Mouse (Mus musculus): Measurements from ENCODE around the gene Aplnr. TPM values are rescaled to one million over a fixed set of nuclear protein-coding genes. Genes with fewer than 3 reads are reported as not detected.

Aplnr gene
- total RNA-seq, 2 experiments from 2014 or later: 1.2 to 3.3 TPM

- DNase-seq (ENCODE audit: low spot score): no peak
These were observed 951 bp downstream of the Aplnr start for GRCm38 (mm10) chr2:85136831-85137520.

- DNase-seq (ENCODE audit: low spot score): no peak
These were observed 1.6 kb downstream of the Aplnr start for GRCm38 (mm10) chr2:85137601-85138140.

GRCm38 (mm10) chr2:85138143-85138542, 2.1 kb downstream of the Aplnr start:
- DNase-seq (ENCODE audit: low spot score): no peak

- DNase-seq (ENCODE audit: low spot score): no peak
These were observed 3.4 kb downstream of the Aplnr start for GRCm38 (mm10) chr2:85139393-85139792.

GRCm38 (mm10) chr2:85139846-85140245, 3.8 kb downstream of the Aplnr start:
- no peak for DNase-seq (ENCODE audit: low spot score)

GRCm38 (mm10) chr2:85140833-85141232, 4.8 kb downstream of the Aplnr start:
- no peak for DNase-seq (ENCODE audit: low spot score)

GRCm38 (mm10) chr2:85144908-85145307, 8.9 kb downstream of the Aplnr start:
- no peak for DNase-seq (ENCODE audit: low spot score)

GRCm38 (mm10) chr2:85145346-85145745, 9.3 kb downstream of the Aplnr start:
- DNase-seq (ENCODE audit: low spot score): no peak

GRCm38 (mm10) chr2:85147481-85147880, 11.5 kb downstream of the Aplnr start:
- no peak for DNase-seq (ENCODE audit: low spot score)

GRCm38 (mm10) chr2:85150373-85150772, 14.3 kb downstream of the Aplnr start:
- DNase-seq (ENCODE audit: low spot score): no peak

GRCm38 (mm10) chr2:85151233-85151632, 15.2 kb downstream of the Aplnr start:
- no peak for DNase-seq (ENCODE audit: low spot score)

- no peak for DNase-seq (ENCODE audit: low spot score)
These were observed 19.3 kb downstream of the Aplnr start for GRCm38 (mm10) chr2:85155334-85155733.

GRCm38 (mm10) chr2:85156136-85156535, 20.1 kb downstream of the Aplnr start:
- no peak for DNase-seq (ENCODE audit: low spot score)

GRCm38 (mm10) chr2:85157382-85157781, 21.4 kb downstream of the Aplnr start:
- DNase-seq (ENCODE audit: low spot score): no peak

- DNase-seq (ENCODE audit: low spot score): no peak
These were observed 25.0 kb downstream of the Aplnr start for GRCm38 (mm10) chr2:85160901-85161637.

- DNase-seq (ENCODE audit: low spot score): no peak
These were observed 25.6 kb downstream of the Aplnr start for GRCm38 (mm10) chr2:85161638-85162093.

GRCm38 (mm10) chr2:85163311-85164047, 27.5 kb downstream of the Aplnr start:
- no peak for DNase-seq (ENCODE audit: low spot score)

- DNase-seq (ENCODE audit: low spot score): no peak
These were observed 31.6 kb downstream of the Aplnr start for GRCm38 (mm10) chr2:85167624-85168023.

GRCm38 (mm10) chr2:85168327-85168726, 32.3 kb downstream of the Aplnr start:
- DNase-seq (ENCODE audit: low spot score): no peak

- peak; percentile 73 for DNase-seq (ENCODE audit: low spot score)
These were observed 36.2 kb downstream of the Aplnr start for GRCm38 (mm10) chr2:85172071-85172762.

GRCm38 (mm10) chr2:85172763-85173103, 36.7 kb downstream of the Aplnr start:
- DNase-seq (ENCODE audit: low spot score): no peak
